Mouse (Mus musculus): ENCODE data around the gene Ajuba.
A peak's percentile ranks its signal among the peaks of the same experiment; 100 is the strongest.

The Ajuba gene

GRCm38 (mm10) chr14:54569451-54570392, 7.6 kb downstream of the Ajuba start:
- Histone ChIP-seq H3K36me3 (ENCODE audit: insufficient read depth, low read length) (peaks cover 85% of the 10 kb centered on the region), H3K4me3 (replicated peaks; ENCODE audit: low read length) (peak overlapping the region; percentile 52), H3K9me3 (ENCODE audit: low read length) (no peaks in the 10 kb centered on the region), H3K4me1 (replicated peaks; ENCODE audit: low read depth, low read length) (peaks cover 72% of the 10 kb centered on the region), H3K27me3 (ENCODE audit: insufficient read depth, low read length) (no peaks in the 10 kb centered on the region)
- TF ChIP-seq NANOG (IDR thresholded peaks at IDR 0.05; ENCODE audit: borderline replicate concordance, low read length) (no peak), POU5F1 (IDR thresholded peaks at IDR 0.05; ENCODE audit: borderline replicate concordance, low read length) (no peak), CTCF (conservative IDR thresholded peaks at IDR 0.05; ENCODE audit: low read length) (no peak)

GRCm38 (mm10) chr14:54568694-54569414, 8.5 kb downstream of the Ajuba start:
- no peaks in the 10 kb centered on the region for H3K27me3 ChIP-seq (ENCODE audit: insufficient read depth, low read length)
- peak overlapping the region; percentile 52; the same call in 1 of the 2 replicates for H3K4me3 ChIP-seq (replicated peaks; ENCODE audit: low read length)
- TF ChIP-seq CTCF (conservative IDR thresholded peaks at IDR 0.05; ENCODE audit: low read length), result peak; percentile 79
- no peak for TF ChIP-seq NANOG (IDR thresholded peaks at IDR 0.05; ENCODE audit: borderline replicate concordance, low read length)
- no peaks in the 10 kb centered on the region for H3K9me3 ChIP-seq (ENCODE audit: low read length)
- H3K36me3 ChIP-seq (ENCODE audit: insufficient read depth, low read length), result peaks cover 77% of the 10 kb centered on the region
- H3K4me1 ChIP-seq (replicated peaks; ENCODE audit: low read depth, low read length), result peaks cover 65% of the 10 kb centered on the region

- Histone ChIP-seq H3K4me1 (replicated peaks; ENCODE audit: low read depth, low read length) (0 out of 2 replicates have a peak, but pooled peaks cover 3% of the 10 kb centered on the region), H3K9me3 (ENCODE audit: low read length) (no peaks in the 10 kb centered on the region), H3K4me3 (replicated peaks; ENCODE audit: low read length) (no peak overlapping the region), H3K36me3 (ENCODE audit: insufficient read depth, low read length) (peaks cover 4% of the 10 kb centered on the region; the same call in 1 of the 2 replicates), H3K27me3 (ENCODE audit: insufficient read depth, low read length) (peaks cover 2% of the 10 kb centered on the region; the same call in 1 of the 2 replicates)
- no peak for TF ChIP-seq NANOG (IDR thresholded peaks at IDR 0.05; ENCODE audit: borderline replicate concordance, low read length)
- TF ChIP-seq POU5F1 (IDR thresholded peaks at IDR 0.05; ENCODE audit: borderline replicate concordance, low read length), result no peak
- no peak for TF ChIP-seq CTCF (conservative IDR thresholded peaks at IDR 0.05; ENCODE audit: low read length)
Measured at GRCm38 (mm10) chr14:54560527-54561242, 16.7 kb downstream of the Ajuba start.

- Histone ChIP-seq H3K9me3 (ENCODE audit: low read length) (peaks cover 16% of the 10 kb centered on the region), H3K4me1 (replicated peaks; ENCODE audit: low read depth, low read length) (no peaks in the 10 kb centered on the region), H3K36me3 (ENCODE audit: insufficient read depth, low read length) (peaks cover 9% of the 10 kb centered on the region), H3K4me3 (replicated peaks; ENCODE audit: low read length) (no peak overlapping the region), H3K27me3 (ENCODE audit: insufficient read depth, low read length) (peaks cover 2% of the 10 kb centered on the region; the same call in 1 of the 2 replicates)
- no peak for TF ChIP-seq POU5F1 (IDR thresholded peaks at IDR 0.05; ENCODE audit: borderline replicate concordance, low read length)
- TF ChIP-seq NANOG (IDR thresholded peaks at IDR 0.05; ENCODE audit: borderline replicate concordance, low read length), result no peak
- no peak for TF ChIP-seq CTCF (conservative IDR thresholded peaks at IDR 0.05; ENCODE audit: low read length)
Measured at GRCm38 (mm10) chr14:54557330-54557729, 20.0 kb downstream of the Ajuba start.

GRCm38 (mm10) chr14:54553975-54554769, 23.2 kb downstream of the Ajuba start, which contains the start of gene Haus4:
Gene Haus4 (minus strand): TSS chr14:54554616.
- Histone ChIP-seq H3K9me3 (ENCODE audit: low read length) (peaks cover 47% of the 10 kb centered on the region), H3K27me3 (ENCODE audit: insufficient read depth, low read length) (no peaks in the 10 kb centered on the region; the same call in 1 of the 2 replicates), H3K4me1 (replicated peaks; ENCODE audit: low read depth, low read length) (no peaks in the 10 kb centered on the region), H3K4me3 (replicated peaks; ENCODE audit: low read length) (peak within 1 kb of the TSS; percentile 82), H3K36me3 (ENCODE audit: insufficient read depth, low read length) (peaks cover 40% of the 10 kb centered on the region)
- TF ChIP-seq CTCF (conservative IDR thresholded peaks at IDR 0.05; ENCODE audit: low read length) (peak; percentile 41), POU5F1 (IDR thresholded peaks at IDR 0.05; ENCODE audit: borderline replicate concordance, low read length) (no peak)

- peaks cover 47% of the 10 kb centered on the region for H3K36me3 ChIP-seq (ENCODE audit: insufficient read depth, low read length)
- no peaks in the 10 kb centered on the region for H3K4me1 ChIP-seq (replicated peaks; ENCODE audit: low read depth, low read length)
- H3K27me3 ChIP-seq (ENCODE audit: insufficient read depth, low read length), result no peaks in the 10 kb centered on the region; the same call in 1 of the 2 replicates
- H3K4me3 ChIP-seq (replicated peaks; ENCODE audit: low read length), result peak overlapping the region; percentile 82
- TF ChIP-seq NANOG (IDR thresholded peaks at IDR 0.05; ENCODE audit: borderline replicate concordance, low read length) (no peak), CTCF (conservative IDR thresholded peaks at IDR 0.05; ENCODE audit: low read length) (no peak)
- H3K9me3 ChIP-seq (ENCODE audit: low read length), result peaks cover 54% of the 10 kb centered on the region
Measured at GRCm38 (mm10) chr14:54553454-54553974, 23.8 kb downstream of the Ajuba start.

- peaks cover 91% of the 10 kb centered on the region for H3K9me3 ChIP-seq (ENCODE audit: low read length)
- H3K36me3 ChIP-seq (ENCODE audit: insufficient read depth, low read length), result peaks cover 67% of the 10 kb centered on the region
- H3K27me3 ChIP-seq (ENCODE audit: insufficient read depth, low read length), result no peaks in the 10 kb centered on the region
- H3K4me1 ChIP-seq (replicated peaks; ENCODE audit: low read depth, low read length), result peaks cover 3% of the 10 kb centered on the region; the same call in 1 of the 2 replicates
- TF ChIP-seq NANOG (IDR thresholded peaks at IDR 0.05; ENCODE audit: borderline replicate concordance, low read length) (no peak), CTCF (conservative IDR thresholded peaks at IDR 0.05; ENCODE audit: low read length) (no peak), POU5F1 (IDR thresholded peaks at IDR 0.05; ENCODE audit: borderline replicate concordance, low read length) (no peak)
- no peak overlapping the region for H3K4me3 ChIP-seq (replicated peaks; ENCODE audit: low read length)
Measured at GRCm38 (mm10) chr14:54544703-54545102, 32.7 kb downstream of the Ajuba start.

All from E14TG2a.4 (cell line).